Mouse (Mus musculus): ENCODE measurements around the gene Dnase1l1.

The Dnase1l1 gene

GRCm38 (mm10) chrX:74281732-74282394 is at the start of gene Dnase1l1, which contains the start of gene Taz:
TSS of gene Dnase1l1 (minus strand) at chrX:74282337.
TSS of gene Taz (plus strand) at chrX:74281912.
- DNase-seq (ENCODE audit: low read depth in 2 of 2, low spot score in 2 of 2), result peak; percentile 32 to 37

GRCm38 (mm10) chrX:74330166-74330930 is 48.2 kb upstream of the Dnase1l1 start:
- DNase-seq (ENCODE audit: low read depth in 2 of 2, low spot score in 2 of 2), result no peak

GRCm38 (mm10) chrX:74329215-74329671 is 47.1 kb upstream of the Dnase1l1 start:
- DNase-seq (ENCODE audit: low read depth in 2 of 2, low spot score in 2 of 2), result no peak

DNA sequence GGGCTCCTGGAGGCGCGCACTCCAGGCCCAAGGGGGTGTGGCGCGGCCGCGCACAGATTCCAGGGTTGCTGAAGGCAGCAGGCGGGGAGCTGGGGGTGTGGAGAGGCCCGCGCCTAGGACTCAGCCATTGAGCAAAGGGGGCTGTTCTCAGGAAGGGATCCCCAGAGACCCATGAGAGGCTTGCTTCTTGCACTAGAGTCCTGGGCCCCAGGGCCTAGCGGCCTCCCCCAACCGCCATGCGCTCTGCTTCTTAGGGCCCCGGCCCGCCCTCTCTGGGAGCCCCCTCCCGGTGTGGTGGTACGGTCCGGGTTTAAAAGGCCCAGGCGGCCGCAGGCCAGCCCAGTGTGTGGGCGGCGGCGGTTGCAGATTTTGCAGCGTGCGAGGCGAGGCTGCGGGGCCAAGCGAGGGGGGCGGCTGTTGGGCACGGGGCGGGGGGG is 46.6 kb upstream of the Dnase1l1 start, which contains the start of gene Plxna3:
Gene Plxna3 (plus strand): TSS at position 342 of the 437 bp plus-strand sequence.
- DNase-seq (ENCODE audit: low read depth in 2 of 2, low spot score in 2 of 2), result peak; percentile 38 to 53

GRCm38 (mm10) chrX:74312540-74313464 is 30.7 kb upstream of the Dnase1l1 start, which contains the start of gene Fam50a:
TSS of gene Fam50a (plus strand) at chrX:74313033.
- peak; percentile 77 to 82 for DNase-seq (ENCODE audit: low read depth in 2 of 2, low spot score in 2 of 2)

DNA sequence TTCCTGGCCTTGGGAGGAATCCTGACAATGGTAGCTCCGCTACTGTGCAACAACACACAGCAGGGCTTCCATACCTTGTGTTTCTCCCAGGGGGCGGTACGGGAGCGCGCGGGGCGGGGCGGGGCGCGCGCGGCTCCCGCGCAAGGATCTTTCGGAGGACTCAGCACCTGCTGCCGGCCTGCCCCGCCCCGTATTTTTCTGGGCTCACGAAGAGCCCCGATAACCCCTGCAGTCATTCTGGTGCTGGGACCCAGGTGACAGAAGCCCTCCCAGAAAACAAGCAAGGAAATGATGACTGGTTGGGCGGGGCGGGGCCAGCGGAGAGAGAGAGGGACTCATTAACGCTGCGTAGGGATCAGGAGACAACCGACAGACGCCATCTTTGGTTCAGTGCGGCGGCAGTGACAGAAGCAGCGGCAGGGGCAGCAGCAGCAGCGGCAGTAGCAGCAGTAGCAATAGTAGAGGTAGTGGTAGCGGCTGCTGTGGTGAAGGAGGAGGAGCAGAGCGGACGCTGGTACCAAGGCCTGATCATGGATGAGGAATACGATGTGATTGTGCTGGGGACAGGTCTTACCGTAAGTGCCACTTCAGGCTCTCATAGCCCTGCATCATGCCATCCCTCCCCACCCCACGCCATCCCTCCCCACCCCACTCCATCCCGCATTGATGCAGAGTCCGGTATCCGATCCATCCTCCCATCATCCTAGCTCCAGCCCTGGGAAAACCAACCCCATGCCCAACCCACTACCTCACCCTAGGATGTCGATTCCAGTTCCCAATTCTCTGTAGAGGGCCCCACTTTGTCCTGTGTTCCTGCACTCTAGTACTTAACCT is 22.9 kb upstream of the Dnase1l1 start, which contains the start of gene Gdi1:
Gene Gdi1 (plus strand): TSS at position 132 of the 834 bp plus-strand sequence.
- peak; percentile 69 to 74 for DNase-seq (ENCODE audit: low read depth in 2 of 2, low spot score in 2 of 2)

DNA sequence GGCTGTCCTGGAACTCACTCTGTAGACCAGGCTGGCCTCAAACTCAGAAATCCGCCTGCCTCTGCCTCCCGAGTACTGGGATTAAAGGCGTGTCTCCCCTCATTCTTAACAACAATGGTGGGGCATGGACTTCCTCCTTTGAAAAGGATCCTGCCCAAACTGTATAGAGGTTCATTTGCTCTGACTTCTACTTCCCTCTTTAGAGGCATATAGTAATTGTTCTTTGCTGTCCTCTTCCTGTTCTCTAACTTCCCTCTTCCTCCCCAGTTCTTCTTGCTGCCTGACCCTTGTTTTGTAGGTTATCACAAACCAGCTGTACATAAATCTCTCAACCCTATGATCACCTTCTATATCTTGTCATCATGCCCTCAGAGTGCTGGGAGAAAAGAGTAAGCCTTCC is 17.6 kb upstream of the Dnase1l1 start:
- no peak for DNase-seq (ENCODE audit: low read depth in 2 of 2, low spot score in 2 of 2)

DNA sequence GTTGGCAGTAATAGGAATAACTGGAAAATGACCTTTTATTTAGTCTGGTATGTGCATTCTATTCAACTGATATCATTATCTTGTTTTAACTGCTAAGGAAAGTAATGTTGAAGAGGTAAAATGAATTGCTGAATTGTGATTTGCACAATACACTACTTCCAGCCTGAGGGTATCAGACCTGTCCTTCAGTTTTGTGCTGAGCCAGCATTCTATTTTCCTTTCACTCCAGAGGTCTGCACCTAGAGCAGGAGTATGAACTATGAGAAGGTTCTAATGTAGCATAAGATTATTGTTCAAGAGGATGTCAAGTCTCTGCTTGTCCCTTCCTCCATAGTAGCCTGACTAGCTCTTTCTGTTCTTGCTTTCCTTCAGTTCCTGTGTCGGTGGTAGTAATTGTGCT is 16.2 kb upstream of the Dnase1l1 start:
- no peak for DNase-seq (ENCODE audit: low read depth in 2 of 2, low spot score in 2 of 2)

DNA sequence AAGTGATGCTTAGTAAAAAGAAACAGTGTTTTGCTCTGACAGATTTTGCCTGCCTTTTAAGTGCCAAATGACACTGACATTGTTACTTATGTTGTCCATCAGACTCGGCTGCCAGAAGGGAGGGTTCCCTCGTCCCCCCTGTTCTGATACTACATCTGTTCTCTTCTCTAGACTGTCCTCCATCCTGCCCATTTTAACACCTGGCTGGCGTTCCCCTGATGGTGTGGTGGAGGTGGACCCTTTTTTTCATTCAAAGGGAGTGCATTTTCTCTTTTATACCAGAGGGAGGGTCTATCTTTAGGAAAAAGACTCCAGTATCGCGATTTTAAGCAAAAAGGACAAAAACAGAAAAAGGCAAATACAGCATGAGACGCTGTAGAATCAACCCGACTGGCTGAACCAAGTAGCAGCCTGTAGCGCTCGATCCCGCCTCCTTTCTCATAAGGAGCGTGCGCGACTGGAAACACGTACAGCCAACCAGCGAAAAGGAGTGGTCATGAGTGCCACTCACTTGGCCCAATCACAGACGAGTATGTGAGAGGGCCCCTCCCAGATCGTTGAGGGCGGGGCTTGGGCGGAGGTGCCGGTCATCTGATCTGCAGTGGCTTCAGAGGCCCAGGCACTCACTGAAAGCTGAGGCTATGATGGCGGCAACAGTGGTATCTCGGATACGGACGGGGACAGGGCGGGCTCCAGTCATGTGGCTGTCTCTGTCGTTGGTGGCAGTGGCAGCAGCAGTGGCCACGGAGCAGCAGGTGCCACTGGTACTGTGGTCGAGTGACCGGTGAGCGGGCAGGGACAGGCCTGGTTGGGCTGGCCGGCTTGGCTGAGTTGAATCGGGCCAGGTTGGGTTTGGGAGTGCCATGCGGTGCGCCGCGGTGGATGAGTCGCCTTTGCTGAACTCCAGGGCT is 14.7 kb upstream of the Dnase1l1 start, which contains the start of gene Atp6ap1:
Gene Atp6ap1 (plus strand): TSS at position 560 of the 911 bp plus-strand sequence.
- DNase-seq (ENCODE audit: low read depth in 2 of 2, low spot score in 2 of 2), result peak; percentile 82 to 84

DNA sequence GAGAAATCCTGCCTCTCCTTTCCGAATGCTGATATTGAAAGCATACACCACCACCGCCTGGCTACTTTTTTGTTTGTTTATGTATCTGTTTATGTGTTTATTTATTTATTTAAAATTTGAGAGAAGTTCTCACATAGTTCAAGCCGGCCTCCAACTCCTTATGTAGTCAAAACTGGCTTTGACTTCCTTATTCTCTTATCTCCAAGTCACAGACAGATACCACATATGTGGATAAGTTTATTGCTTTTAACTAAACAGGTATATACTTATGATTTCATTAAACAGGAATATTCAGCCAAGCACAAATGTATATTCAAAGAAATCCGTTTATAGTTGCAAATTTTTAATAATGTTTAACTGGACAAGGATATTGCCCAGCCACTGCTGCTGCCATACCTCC is 11.3 kb upstream of the Dnase1l1 start:
- no peak for DNase-seq (ENCODE audit: low read depth in 2 of 2, low spot score in 2 of 2)

DNA sequence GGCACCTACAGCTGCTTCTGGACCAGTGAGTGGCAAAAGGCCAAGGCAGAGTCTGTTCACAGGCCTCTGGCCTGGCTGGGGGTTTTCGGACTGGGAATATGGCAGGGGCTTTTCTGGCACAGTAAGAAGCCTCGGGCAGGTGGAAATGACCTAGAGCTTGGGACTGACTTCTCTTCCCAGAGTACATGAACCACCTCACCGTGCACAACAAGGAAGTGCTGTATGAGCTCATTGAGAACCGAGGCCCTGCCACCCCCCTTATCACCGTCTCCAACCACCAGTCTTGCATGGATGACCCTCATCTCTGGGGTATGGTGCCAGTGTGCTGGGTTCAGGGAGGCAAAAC is 928 bp upstream of the Dnase1l1 start:
- DNase-seq (ENCODE audit: low read depth in 2 of 2, low spot score in 2 of 2), result no peak

DNA sequence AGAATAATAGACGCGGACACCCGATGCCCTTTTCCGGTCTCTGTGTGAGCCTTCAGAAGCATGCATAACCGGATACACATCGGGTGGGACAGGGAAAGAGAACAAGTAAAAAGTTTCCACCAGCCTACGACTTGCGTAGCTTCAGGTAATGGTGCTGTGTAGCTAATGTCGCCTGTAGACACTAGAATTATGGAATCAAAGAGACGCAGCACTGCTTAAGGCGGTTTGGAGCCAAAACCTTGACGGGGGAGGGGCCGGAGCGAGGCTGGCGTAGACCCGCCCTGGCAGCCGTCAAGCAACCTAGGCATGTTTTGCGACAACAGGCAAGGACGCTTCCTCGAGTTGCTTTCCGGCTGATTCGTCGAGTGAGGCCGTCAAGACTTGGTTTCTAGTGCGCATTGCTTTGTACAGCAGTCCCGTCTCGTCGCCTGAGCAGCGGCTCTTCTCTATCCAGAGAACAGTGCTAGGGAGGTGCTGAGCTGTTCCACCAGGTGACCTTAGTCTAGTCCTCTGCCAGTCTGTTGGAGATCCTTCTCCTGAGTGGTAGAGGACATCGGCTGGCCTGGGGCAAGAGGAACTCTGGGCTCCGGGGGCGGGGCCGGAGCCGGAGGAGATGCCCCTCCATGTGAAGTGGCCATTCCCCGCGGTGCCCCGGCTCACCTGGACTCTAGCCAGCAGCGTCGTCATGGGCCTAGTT is 406 bp upstream of the Dnase1l1 start:
- DNase-seq (ENCODE audit: low read depth in 2 of 2, low spot score in 2 of 2), result peak; percentile 73 to 84

DNA sequence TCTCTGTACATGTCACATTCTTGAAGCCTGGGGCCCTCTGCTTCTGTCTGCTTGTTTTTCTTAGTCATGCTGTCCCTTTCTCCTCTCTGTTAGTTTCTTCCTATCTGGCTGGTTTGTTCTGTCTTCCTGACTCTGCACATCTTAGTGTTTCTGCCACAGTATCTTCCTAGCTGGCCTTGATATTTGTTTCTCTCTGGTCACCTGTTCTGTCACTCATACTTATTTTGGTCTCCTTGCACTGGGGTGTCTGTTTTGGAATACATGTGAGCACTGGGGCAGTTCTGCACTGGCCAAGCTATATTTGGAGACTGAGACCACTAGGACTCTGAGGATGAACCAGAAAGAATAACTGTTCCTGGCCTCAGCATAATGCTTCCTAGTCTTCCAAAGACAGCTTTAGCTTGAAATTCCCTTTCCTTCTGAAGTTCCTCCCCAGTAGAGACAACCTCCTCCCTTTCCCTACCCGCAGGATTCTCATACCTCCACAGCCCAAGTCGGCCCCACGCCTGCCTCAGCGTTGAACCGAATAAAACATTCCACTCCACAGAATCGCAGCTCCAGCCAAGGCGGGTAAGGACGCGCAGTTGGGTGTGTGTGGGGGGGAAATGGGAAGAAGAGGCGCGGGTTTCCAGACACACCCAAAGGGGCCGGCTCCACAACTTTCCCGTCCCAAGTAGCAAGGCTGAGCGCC is 951 bp downstream of the Dnase1l1 start:
- DNase-seq (ENCODE audit: low read depth in 2 of 2, low spot score in 2 of 2), result no peak

DNA sequence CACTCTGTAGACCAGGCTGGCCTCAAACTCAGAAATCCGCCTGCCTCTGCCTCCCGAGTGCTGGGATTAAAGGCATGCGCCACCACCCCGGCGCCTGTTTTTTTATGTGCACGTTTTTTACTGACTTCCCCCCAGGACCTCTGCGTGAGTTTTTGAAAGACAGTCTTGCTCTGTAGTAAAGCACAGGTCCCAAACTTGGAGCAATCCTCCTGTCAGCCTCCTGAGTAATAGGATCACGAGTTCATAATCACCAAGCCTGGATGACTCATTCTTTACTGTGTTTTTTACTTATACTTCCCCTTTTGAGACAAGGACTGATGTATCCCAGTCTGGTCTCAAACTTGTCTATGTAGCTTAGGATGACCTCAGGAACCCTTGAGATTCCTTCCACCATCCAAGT is 4.2 kb downstream of the Dnase1l1 start:
- no peak for DNase-seq (ENCODE audit: low read depth in 2 of 2, low spot score in 2 of 2)

GRCm38 (mm10) chrX:74273422-74274322 is 8.5 kb downstream of the Dnase1l1 start:
- no peak for DNase-seq (ENCODE audit: low read depth in 2 of 2, low spot score in 2 of 2)

GRCm38 (mm10) chrX:74270902-74271551 is 11.1 kb downstream of the Dnase1l1 start:
- no peak for DNase-seq (ENCODE audit: low read depth in 2 of 2, low spot score in 2 of 2)
